Mouse (Mus musculus) kidney, adult 2 months (tissue): Measurements from ENCODE around the gene C5ar2.

Experiments
- CTCF ChIP-seq: fragments of 200-500 bp; conservative IDR thresholded peaks from 2 replicates; pipeline ENCODE4 v1.5.1; 2011; ENCODE audit warnings: low read depth, mild to moderate bottlenecking, control low read depth, low read length, moderate library complexity, mixed read lengths; ENCODE audit not compliant: insufficient read depth, insufficient read length
- POLR2A ChIP-seq: fragments of 200-500 bp; IDR thresholded peaks from one replicate; pipeline ENCODE4 v1.6.1; 2011; ENCODE audit warnings: low read depth, low read length, control low read depth

DNA sequence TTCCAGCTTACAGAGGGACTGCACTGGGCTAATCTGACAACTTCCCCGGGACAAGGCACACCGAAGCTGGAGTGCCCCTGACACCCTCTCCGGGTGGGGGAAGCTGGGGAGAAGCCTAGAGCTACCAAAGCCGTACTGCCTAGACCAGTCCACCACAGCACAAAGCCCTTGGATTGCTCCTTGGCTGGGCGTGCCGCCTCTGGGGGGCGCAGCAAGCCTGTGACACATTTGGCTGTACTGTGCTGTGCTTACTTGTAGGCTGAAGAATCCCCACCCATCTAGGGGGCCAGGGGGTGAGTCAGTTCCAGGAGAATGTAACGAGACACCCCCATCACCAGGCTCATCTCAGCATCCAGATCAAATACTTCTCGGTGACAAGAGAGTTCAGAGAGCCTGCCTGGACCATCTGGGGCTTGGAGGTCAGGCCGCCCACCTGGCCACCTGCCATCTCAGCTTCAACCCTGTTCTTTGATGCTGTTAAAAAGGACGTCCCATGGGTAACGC is 33.0 kb downstream of the C5ar2 start:
- peak; percentile 39; the same call in 1 of the 2 replicates for TF ChIP-seq CTCF
- TF ChIP-seq POLR2A: no peak
